Mouse (Mus musculus): ENCODE measurements at regions not wholly inside any gene's neighbourhood (a gene's known extent, or its start where the extent isn't known, plus 50 kb on each side); places are given as distances from the start of the nearest gene placed in this dataset.

- Histone ChIP-seq H3K27me3 (ENCODE audit: insufficient read depth, low read length) (no peaks in the 10 kb centered on the region), H3K4me2 (ENCODE audit: low read depth) (peak overlapping the region; percentile 27; the same call in 1 of the 2 replicates), H3K27ac (ENCODE audit: low read depth, low read length) (no peak overlapping the region), H3K4me1 (ENCODE audit: insufficient read depth) (no peaks in the 10 kb centered on the region), H3K9me3 (ENCODE audit: low read length) (no peaks in the 10 kb centered on the region), H3K9ac (no peak overlapping the region), H3K36me3 (ENCODE audit: insufficient read depth) (no peaks in the 10 kb centered on the region), H3K4me3 (ENCODE audit: low read depth, low read length) (no peak overlapping the region)
- DNase-seq, result peak; percentile 43
- WGBS, result 7% methylated on average over 15 of the region's 15 CpGs
- ATAC-seq, result no peak
- TF ChIP-seq CTCF (IDR thresholded peaks at IDR 0.05; ENCODE audit: low read depth), result no peak
Observed at GRCm38 (mm10) chr1:35694775-35695591, 373.2 kb upstream of the Hs6st1 start.

GRCm38 (mm10) chr1:35697218-35697617 lies 371.0 kb upstream of the Hs6st1 start:
- peak; percentile 16 for DNase-seq
- H3K9me3 ChIP-seq (ENCODE audit: low read length), result no peaks in the 10 kb centered on the region
- H3K4me2 ChIP-seq (ENCODE audit: low read depth), result no peak overlapping the region
- no peaks in the 10 kb centered on the region for H3K4me1 ChIP-seq (ENCODE audit: insufficient read depth)
- H3K36me3 ChIP-seq (ENCODE audit: insufficient read depth), result no peaks in the 10 kb centered on the region
- ATAC-seq, result no peak
- WGBS, result 5% methylated on average over 4 of the region's 4 CpGs
- H3K4me3 ChIP-seq (ENCODE audit: low read depth, low read length), result no peak overlapping the region
- H3K27ac ChIP-seq (ENCODE audit: low read depth, low read length), result no peak overlapping the region
- no peaks in the 10 kb centered on the region for H3K27me3 ChIP-seq (ENCODE audit: insufficient read depth, low read length)
- no peak overlapping the region for H3K9ac ChIP-seq
- no peak for TF ChIP-seq CTCF (IDR thresholded peaks at IDR 0.05; ENCODE audit: low read depth)

GRCm38 (mm10) chr1:35697834-35698500 lies 370.2 kb upstream of the Hs6st1 start:
- Histone ChIP-seq H3K27me3 (ENCODE audit: insufficient read depth, low read length) (no peaks in the 10 kb centered on the region), H3K9me3 (ENCODE audit: low read length) (no peaks in the 10 kb centered on the region), H3K4me3 (ENCODE audit: low read depth, low read length) (no peak overlapping the region), H3K27ac (ENCODE audit: low read depth, low read length) (no peak overlapping the region), H3K4me1 (ENCODE audit: insufficient read depth) (no peaks in the 10 kb centered on the region), H3K36me3 (ENCODE audit: insufficient read depth) (no peaks in the 10 kb centered on the region), H3K9ac (0 out of 2 replicates have a peak overlapping the region, but pooled peaks have one; percentile 2), H3K4me2 (ENCODE audit: low read depth) (no peak overlapping the region)
- no peak for ATAC-seq
- no peak for DNase-seq
- no peak for TF ChIP-seq CTCF (IDR thresholded peaks at IDR 0.05; ENCODE audit: low read depth)
- WGBS, result 6% methylated on average over 10 of the region's 10 CpGs

- no peak overlapping the region for H3K4me2 ChIP-seq (ENCODE audit: low read depth)
- no peak for DNase-seq
- H3K9me3 ChIP-seq (ENCODE audit: low read length), result no peaks in the 10 kb centered on the region
- no peaks in the 10 kb centered on the region for H3K36me3 ChIP-seq (ENCODE audit: insufficient read depth)
- H3K9ac ChIP-seq, result no peak overlapping the region
- 81% methylated on average over 1 of the region's 1 CpGs for WGBS
- no peak for ATAC-seq
- H3K4me3 ChIP-seq (ENCODE audit: low read depth, low read length), result no peak overlapping the region
- H3K4me1 ChIP-seq (ENCODE audit: insufficient read depth), result no peaks in the 10 kb centered on the region
- TF ChIP-seq CTCF (IDR thresholded peaks at IDR 0.05; ENCODE audit: low read depth), result no peak
- H3K27me3 ChIP-seq (ENCODE audit: insufficient read depth, low read length), result no peaks in the 10 kb centered on the region
- H3K27ac ChIP-seq (ENCODE audit: low read depth, low read length), result no peak overlapping the region
Observed at GRCm38 (mm10) chr1:35702585-35702984, 365.6 kb upstream of the Hs6st1 start.

- DNase-seq, result no peak
- Histone ChIP-seq H3K4me1 (ENCODE audit: insufficient read depth) (no peaks in the 10 kb centered on the region), H3K36me3 (ENCODE audit: insufficient read depth) (no peaks in the 10 kb centered on the region), H3K27me3 (ENCODE audit: insufficient read depth, low read length) (no peaks in the 10 kb centered on the region), H3K4me3 (ENCODE audit: low read depth, low read length) (no peak overlapping the region), H3K9me3 (ENCODE audit: low read length) (no peaks in the 10 kb centered on the region), H3K27ac (ENCODE audit: low read depth, low read length) (no peak overlapping the region), H3K4me2 (ENCODE audit: low read depth) (no peak overlapping the region), H3K9ac (no peak overlapping the region)
- 90% methylated on average over 6 of the region's 6 CpGs for WGBS
- ATAC-seq, result no peak
- TF ChIP-seq CTCF (IDR thresholded peaks at IDR 0.05; ENCODE audit: low read depth), result no peak
Observed at GRCm38 (mm10) chr1:35706336-35706735, 361.9 kb upstream of the Hs6st1 start.

GRCm38 (mm10) chr1:35708176-35708788 lies 359.9 kb upstream of the Hs6st1 start:
- H3K4me1 ChIP-seq (ENCODE audit: insufficient read depth), result no peaks in the 10 kb centered on the region
- H3K9me3 ChIP-seq (ENCODE audit: low read length), result no peaks in the 10 kb centered on the region

GRCm38 (mm10) chr1:35709214-35709613 lies 359.0 kb upstream of the Hs6st1 start:
- Histone ChIP-seq H3K9ac (no peak overlapping the region), H3K36me3 (ENCODE audit: insufficient read depth) (no peaks in the 10 kb centered on the region), H3K4me2 (ENCODE audit: low read depth) (no peak overlapping the region), H3K9me3 (ENCODE audit: low read length) (no peaks in the 10 kb centered on the region), H3K27me3 (ENCODE audit: insufficient read depth, low read length) (no peaks in the 10 kb centered on the region), H3K27ac (ENCODE audit: low read depth, low read length) (no peak overlapping the region), H3K4me3 (ENCODE audit: low read depth, low read length) (no peak overlapping the region), H3K4me1 (ENCODE audit: insufficient read depth) (no peaks in the 10 kb centered on the region)
- TF ChIP-seq CTCF (IDR thresholded peaks at IDR 0.05; ENCODE audit: low read depth), result no peak
- no peak for ATAC-seq
- DNase-seq, result no peak

More at GRCm38 (mm10) chr1:35708176-35708788, 359.9 kb upstream of the Hs6st1 start:
- Histone ChIP-seq H3K4me3 (ENCODE audit: low read depth, low read length) (no peak overlapping the region), H3K27ac (ENCODE audit: low read depth, low read length) (no peak overlapping the region), H3K9ac (no peak overlapping the region), H3K27me3 (ENCODE audit: insufficient read depth, low read length) (no peaks in the 10 kb centered on the region), H3K4me2 (ENCODE audit: low read depth) (no peak overlapping the region), H3K36me3 (ENCODE audit: insufficient read depth) (no peaks in the 10 kb centered on the region)
- no peak for TF ChIP-seq CTCF (IDR thresholded peaks at IDR 0.05; ENCODE audit: low read depth)
- no peak for DNase-seq
- 95% methylated on average over 2 of the region's 2 CpGs for WGBS
- no peak for ATAC-seq
